Mouse (Mus musculus) intestine, embryonic 16.5 days (tissue): ENCODE results near the gene En1. TPM values are rescaled to one million over a fixed set of nuclear protein-coding genes. Genes with fewer than 3 reads are reported as not detected.

Source experiments
- ATAC-seq: fragments of 200-750 bp; cut with Nextera tagmentation; 2 replicates; pipeline ENCODE4 v1.8.0; 2017; ENCODE audit warnings: moderate TSS enrichment, moderate library complexity
- H3K27ac ChIP-seq: fragments of 300-500 bp; sonication (generic); 2 replicates; pipeline ENCODE4 v1.5.1; 2014; ENCODE audit warnings: mild to moderate bottlenecking, low read length
- H3K27me3 ChIP-seq: fragments of 300-500 bp; sonication (generic); replicated peaks from 2 replicates; pipeline ENCODE4 v1.6.1; 2014; ENCODE audit warnings: low read length, control low read depth, mixed read lengths; ENCODE audit not compliant: control insufficient read depth, insufficient read depth
- H3K36me3 ChIP-seq: fragments of 300-500 bp; sonication (generic); 2 replicates; pipeline ENCODE4 v1.6.1; 2014; ENCODE audit warnings: low read length, control low read depth; ENCODE audit not compliant: control insufficient read depth, insufficient read depth
- H3K4me1 ChIP-seq: fragments of 300-500 bp; sonication (generic); 2 replicates; pipeline ENCODE4 v1.6.1; 2014; ENCODE audit warnings: low read length, control low read depth, mixed read lengths; ENCODE audit not compliant: control insufficient read depth, insufficient read depth
- H3K4me2 ChIP-seq: fragments of 300-500 bp; sonication (generic); 2 replicates; pipeline ENCODE4 v1.6.1; 2014; ENCODE audit warnings: low read depth, low read length, control low read depth
- H3K4me3 ChIP-seq: fragments of 300-500 bp; sonication (generic); 2 replicates; pipeline ENCODE4 v1.5.1; 2014; ENCODE audit warnings: mild to moderate bottlenecking, low read length
- H3K9ac ChIP-seq: fragments of 300-500 bp; sonication (generic); 2 replicates; pipeline ENCODE4 v1.6.1; 2014; ENCODE audit warnings: low read depth, low read length
- H3K9me3 ChIP-seq: fragments of 300-500 bp; sonication (generic); 2 replicates; pipeline ENCODE4 v1.6.1; 2016; ENCODE audit warnings: low read length, control low read depth; ENCODE audit not compliant: control insufficient read depth
- WGBS: fragments of 180-500 bp; shearing (Covaris S2); extraction: QIAGEN DNeasy Blood & Tissue Kit; methylation state at CpG from one replicate; pipeline ENCODE4 v1.1.7; 2014; 5-methylcytosine and 5-hydroxymethylcytosine counted together
- polyA plus RNA-seq: library from polyadenylated mRNA; unstranded; fragments of >200 nt; fragmentation: Nextera tagmentation; extraction: Ambion mirVana; gene quantifications from 2 replicates; pipeline ENCODE4 v1.2.1, GENCODE M21; 2015

Gene En1
- polyA plus RNA-seq, 1 experiment from 2014 or later: not detected

- peaks cover 12% of the 10 kb centered on the region for H3K4me1 ChIP-seq
- no peak overlapping the region for H3K4me3 ChIP-seq
- H3K36me3 ChIP-seq: no peaks in the 10 kb centered on the region
- ATAC-seq: no peak
- no peak overlapping the region for H3K4me2 ChIP-seq
- no peak overlapping the region for H3K27ac ChIP-seq
- 7% methylated on average over 6 of the region's 6 CpGs for WGBS
- peaks cover 88% of the 10 kb centered on the region for H3K27me3 ChIP-seq
- no peak overlapping the region for H3K9ac ChIP-seq
- no peaks in the 10 kb centered on the region; the same call in 1 of the 2 replicates for H3K9me3 ChIP-seq
These were observed 3.5 kb downstream of the En1 start for GRCm38 (mm10) chr1:120605521-120606310.

GRCm38 (mm10) chr1:120606641-120607575 lies 4.7 kb downstream of the En1 start:
- Histone ChIP-seq H3K9me3 (no peaks in the 10 kb centered on the region; the same call in 1 of the 2 replicates), H3K4me2 (no peak overlapping the region), H3K4me3 (0 out of 2 replicates have a peak overlapping the region, but pooled peaks have one; percentile 2), H3K27me3 (peaks cover 90% of the 10 kb centered on the region), H3K4me1 (peaks cover 12% of the 10 kb centered on the region), H3K27ac (no peak overlapping the region), H3K36me3 (no peaks in the 10 kb centered on the region), H3K9ac (no peak overlapping the region)
- no peak; the same call in 1 of the 2 replicates for ATAC-seq
- 2% methylated on average over 50 of the region's 52 CpGs for WGBS

- H3K36me3 ChIP-seq: no peaks in the 10 kb centered on the region
- no peak overlapping the region for H3K9ac ChIP-seq
- 8% methylated on average over 11 of the region's 11 CpGs for WGBS
- ATAC-seq: no peak
- peaks cover 7% of the 10 kb centered on the region for H3K4me1 ChIP-seq
- no peak overlapping the region for H3K4me3 ChIP-seq
- H3K9me3 ChIP-seq: no peaks in the 10 kb centered on the region; the same call in 1 of the 2 replicates
- peaks cover 93% of the 10 kb centered on the region for H3K27me3 ChIP-seq
- H3K4me2 ChIP-seq: no peak overlapping the region
- H3K27ac ChIP-seq: no peak overlapping the region
These were observed 5.6 kb downstream of the En1 start for GRCm38 (mm10) chr1:120607576-120608400.

- H3K4me2 ChIP-seq: no peak overlapping the region
- ATAC-seq: no peak
- 28% methylated on average over 3 of the region's 3 CpGs for WGBS
- no peak overlapping the region for H3K4me3 ChIP-seq
- no peak overlapping the region for H3K9ac ChIP-seq
- H3K27ac ChIP-seq: no peak overlapping the region
- no peaks in the 10 kb centered on the region; the same call in 1 of the 2 replicates for H3K9me3 ChIP-seq
- H3K4me1 ChIP-seq: peaks cover under 1% of the 10 kb centered on the region; the same call in 1 of the 2 replicates
- H3K27me3 ChIP-seq: peaks cover 93% of the 10 kb centered on the region
- no peaks in the 10 kb centered on the region for H3K36me3 ChIP-seq
These were observed 6.2 kb downstream of the En1 start for GRCm38 (mm10) chr1:120608461-120608860.

GRCm38 (mm10) chr1:120609611-120610010 lies 7.4 kb downstream of the En1 start:
- Histone ChIP-seq H3K27ac (no peak overlapping the region), H3K27me3 (peaks cover 95% of the 10 kb centered on the region), H3K4me1 (no peaks in the 10 kb centered on the region), H3K9me3 (no peaks in the 10 kb centered on the region; the same call in 1 of the 2 replicates), H3K36me3 (no peaks in the 10 kb centered on the region), H3K9ac (no peak overlapping the region), H3K4me2 (no peak overlapping the region), H3K4me3 (no peak overlapping the region)
- WGBS: 2% methylated on average over 6 of the region's 6 CpGs
- no peak for ATAC-seq

GRCm38 (mm10) chr1:120613461-120614306 lies 11.5 kb downstream of the En1 start:
- H3K9ac ChIP-seq: no peak overlapping the region
- no peak overlapping the region for H3K4me3 ChIP-seq
- WGBS: 2% methylated on average over 32 of the region's 32 CpGs
- peaks cover 100% of the 10 kb centered on the region for H3K27me3 ChIP-seq
- no peaks in the 10 kb centered on the region; the same call in 1 of the 2 replicates for H3K9me3 ChIP-seq
- ATAC-seq: no peak
- no peaks in the 10 kb centered on the region for H3K4me1 ChIP-seq
- no peaks in the 10 kb centered on the region for H3K36me3 ChIP-seq
- H3K4me2 ChIP-seq: no peak overlapping the region
- no peak overlapping the region for H3K27ac ChIP-seq

GRCm38 (mm10) chr1:120614307-120615100 lies 12.3 kb downstream of the En1 start:
- Histone ChIP-seq H3K4me2 (no peak overlapping the region), H3K9ac (no peak overlapping the region), H3K27me3 (peaks cover 97% of the 10 kb centered on the region), H3K9me3 (no peaks in the 10 kb centered on the region; the same call in 1 of the 2 replicates), H3K4me1 (no peaks in the 10 kb centered on the region), H3K27ac (no peak overlapping the region), H3K4me3 (no peak overlapping the region), H3K36me3 (no peaks in the 10 kb centered on the region)
- 2% methylated on average over 30 of the region's 30 CpGs for WGBS
- ATAC-seq: no peak

- peaks cover 87% of the 10 kb centered on the region for H3K27me3 ChIP-seq
- no peaks in the 10 kb centered on the region for H3K36me3 ChIP-seq
- no peaks in the 10 kb centered on the region for H3K4me1 ChIP-seq
- no peak overlapping the region for H3K27ac ChIP-seq
- H3K4me2 ChIP-seq: no peak overlapping the region
- H3K4me3 ChIP-seq: no peak overlapping the region
- no peak overlapping the region for H3K9ac ChIP-seq
- WGBS: 2% methylated on average over 4 of the region's 4 CpGs
- H3K9me3 ChIP-seq: no peaks in the 10 kb centered on the region; the same call in 1 of the 2 replicates
- no peak for ATAC-seq
These were observed 13.3 kb downstream of the En1 start for GRCm38 (mm10) chr1:120615521-120615920.
